Mouse (Mus musculus) megakaryocyte, embryonic 14.5 days (primary cell): ENCODE results near the gene Nrp2. TPM values are rescaled to one million over a fixed set of nuclear protein-coding genes. Genes with fewer than 3 reads are reported as not detected.

Experiments
- H3K27me3 ChIP-seq: replicated peaks from 2 replicates; pipeline ENCODE3; 2012; ENCODE audit warnings: inconsistent platforms
- H3K36me3 ChIP-seq: replicated peaks from 2 replicates; pipeline ENCODE3; 2012; ENCODE audit warnings: low read length, inconsistent platforms, mixed read lengths
- H3K4me1 ChIP-seq: 2 replicates; pipeline ENCODE4 v1.6.1; 2012; ENCODE audit warnings: inconsistent platforms
- H3K4me3 ChIP-seq: replicated peaks from 2 replicates; pipeline ENCODE3; 2012; ENCODE audit warnings: moderate library complexity, mild to moderate bottlenecking, inconsistent platforms
- H3K9me3 ChIP-seq: 2 replicates; pipeline ENCODE4 v1.6.1; 2012; ENCODE audit warnings: inconsistent platforms
- FLI1 ChIP-seq: IDR thresholded peaks from 2 replicates; pipeline ENCODE4 v1.6.1; 2012; ENCODE audit warnings: low read length, inconsistent platforms, mixed read lengths
- GATA1 ChIP-seq: IDR thresholded peaks from 3 replicates; pipeline ENCODE4 v1.6.1; 2012; ENCODE audit warnings: mixed read lengths, low read length, inconsistent platforms, borderline replicate concordance
- polyA plus RNA-seq: library from polyadenylated mRNA; stranded (reverse); fragments of >175 nt; gene quantifications from 2 replicates; pipeline ENCODE4 v1.2.3, GENCODE M21; 2012; ENCODE audit warnings: low replicate concordance; ENCODE audit not compliant: insufficient read depth

Nrp2 gene
- polyA plus RNA-seq, 1 experiment, result 3.2 TPM

GRCm38 (mm10) chr1:62843215-62843614, 140.1 kb downstream of the Nrp2 start:
- H3K9me3 ChIP-seq, result no peaks in the 10 kb centered on the region
- H3K4me3 ChIP-seq, result no peak overlapping the region
- H3K27me3 ChIP-seq, result no peaks in the 10 kb centered on the region
- TF ChIP-seq GATA1 (no peak), FLI1 (no peak)
- H3K36me3 ChIP-seq, result no peaks in the 10 kb centered on the region
- H3K4me1 ChIP-seq, result no peaks in the 10 kb centered on the region

GRCm38 (mm10) chr1:62850990-62851940, 148.2 kb downstream of the Nrp2 start:
- Histone ChIP-seq H3K36me3 (no peaks in the 10 kb centered on the region), H3K4me3 (no peak overlapping the region), H3K27me3 (peaks cover 2% of the 10 kb centered on the region), H3K4me1 (no peaks in the 10 kb centered on the region), H3K9me3 (no peaks in the 10 kb centered on the region)
- no peak for TF ChIP-seq GATA1
- no peak for TF ChIP-seq FLI1

- Histone ChIP-seq H3K36me3 (no peaks in the 10 kb centered on the region), H3K9me3 (no peaks in the 10 kb centered on the region), H3K4me3 (no peak overlapping the region), H3K27me3 (peaks cover 3% of the 10 kb centered on the region), H3K4me1 (no peaks in the 10 kb centered on the region)
- no peak for TF ChIP-seq GATA1
- no peak for TF ChIP-seq FLI1
These were observed 150.3 kb downstream of the Nrp2 start for GRCm38 (mm10) chr1:62853362-62853761.

- H3K4me3 ChIP-seq, result no peak overlapping the region
- peaks cover 3% of the 10 kb centered on the region for H3K27me3 ChIP-seq
- no peak for TF ChIP-seq FLI1
- TF ChIP-seq GATA1, result no peak
These were observed 150.9 kb downstream of the Nrp2 start for GRCm38 (mm10) chr1:62853996-62854395.

GRCm38 (mm10) chr1:62859098-62859497, 156.0 kb downstream of the Nrp2 start:
- H3K27me3 ChIP-seq, result peaks cover 1% of the 10 kb centered on the region
- no peaks in the 10 kb centered on the region for H3K36me3 ChIP-seq
- H3K4me1 ChIP-seq, result 0 out of 2 replicates have a peak, but pooled peaks cover 3% of the 10 kb centered on the region
- peaks cover 3% of the 10 kb centered on the region for H3K9me3 ChIP-seq
- no peak for TF ChIP-seq GATA1
- no peak for TF ChIP-seq FLI1
- H3K4me3 ChIP-seq, result no peak overlapping the region

More at GRCm38 (mm10) chr1:62853996-62854395, 150.9 kb downstream of the Nrp2 start:
- H3K9me3 ChIP-seq, result no peaks in the 10 kb centered on the region
- no peaks in the 10 kb centered on the region for H3K36me3 ChIP-seq
- H3K4me1 ChIP-seq, result no peaks in the 10 kb centered on the region

- no peak for TF ChIP-seq FLI1
- no peak for TF ChIP-seq GATA1
- Histone ChIP-seq H3K27me3 (peaks cover 1% of the 10 kb centered on the region), H3K4me3 (no peak overlapping the region), H3K4me1 (0 out of 2 replicates have a peak, but pooled peaks cover 3% of the 10 kb centered on the region), H3K36me3 (no peaks in the 10 kb centered on the region), H3K9me3 (peaks cover 3% of the 10 kb centered on the region)
These were observed 156.6 kb downstream of the Nrp2 start for GRCm38 (mm10) chr1:62859556-62860300.

GRCm38 (mm10) chr1:62860327-62860726, 157.2 kb downstream of the Nrp2 start:
- Histone ChIP-seq H3K36me3 (no peaks in the 10 kb centered on the region), H3K4me1 (0 out of 2 replicates have a peak, but pooled peaks cover 3% of the 10 kb centered on the region), H3K4me3 (no peak overlapping the region), H3K27me3 (peaks cover 1% of the 10 kb centered on the region), H3K9me3 (peaks cover 3% of the 10 kb centered on the region)
- TF ChIP-seq FLI1, result no peak
- TF ChIP-seq GATA1, result no peak

GRCm38 (mm10) chr1:62860788-62861187, 157.7 kb downstream of the Nrp2 start:
- Histone ChIP-seq H3K36me3 (no peaks in the 10 kb centered on the region), H3K4me1 (0 out of 2 replicates have a peak, but pooled peaks cover 3% of the 10 kb centered on the region)
- TF ChIP-seq FLI1 (no peak), GATA1 (no peak)

More at GRCm38 (mm10) chr1:62860788-62861187, 157.7 kb downstream of the Nrp2 start:
- Histone ChIP-seq H3K27me3 (peaks cover 1% of the 10 kb centered on the region), H3K4me3 (peak overlapping the region; percentile 26), H3K9me3 (peaks cover 3% of the 10 kb centered on the region)
